Mouse (Mus musculus) embryo, embryonic 11.5 days (tissue): ENCODE data around the gene Ptges3.
"Not testable (repeated sequence)": the region's sequence is repeated elsewhere in the genome, so short reads cannot be mapped to it uniquely, and the experiment has no call there.

Experiments used
- DNase-seq: peaks from one replicate; pipeline ENCODE4 v3.0.0-alpha.2; 2012; ENCODE audit warnings: low read depth, low spot score

The Ptges3 gene

DNA sequence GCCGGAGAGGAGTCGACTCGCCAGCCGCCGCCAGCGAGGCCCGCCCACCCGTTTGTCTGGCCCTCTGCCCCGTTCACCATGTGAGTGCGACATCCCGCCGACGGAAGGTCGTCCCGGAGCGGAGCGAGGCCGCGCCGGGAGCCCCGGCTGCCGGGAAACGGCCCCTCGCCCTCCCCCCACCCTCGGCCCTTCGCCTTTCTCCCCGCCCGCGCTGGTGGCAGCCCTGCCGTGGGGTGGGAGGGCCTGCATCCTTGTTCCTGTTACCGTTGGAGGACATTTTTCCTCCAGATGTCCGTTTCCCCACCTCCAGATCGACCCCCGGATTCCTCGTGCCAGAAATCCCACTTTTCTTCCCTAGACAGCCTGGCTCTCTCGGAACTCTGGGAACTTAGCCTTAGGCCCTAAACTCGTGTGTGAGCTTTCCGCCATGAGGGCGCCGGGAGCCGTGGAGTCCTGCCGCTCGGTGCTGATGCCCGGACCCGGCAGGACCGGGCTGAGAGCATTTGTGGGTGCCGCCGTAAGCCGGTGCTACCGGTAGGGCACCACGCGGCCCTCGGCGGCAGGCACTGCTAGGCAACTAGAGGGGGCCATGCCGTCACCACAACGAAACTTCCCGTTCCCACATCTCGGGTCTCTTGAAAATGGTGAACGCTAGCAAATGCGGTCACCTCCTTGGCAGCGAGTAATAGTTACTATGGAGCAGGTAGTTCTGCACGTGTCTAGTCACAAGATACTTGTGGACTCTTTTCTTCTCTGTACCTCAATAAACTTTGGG is 640 bp downstream of the Ptges3 start:
- DNase-seq: no peak

DNA sequence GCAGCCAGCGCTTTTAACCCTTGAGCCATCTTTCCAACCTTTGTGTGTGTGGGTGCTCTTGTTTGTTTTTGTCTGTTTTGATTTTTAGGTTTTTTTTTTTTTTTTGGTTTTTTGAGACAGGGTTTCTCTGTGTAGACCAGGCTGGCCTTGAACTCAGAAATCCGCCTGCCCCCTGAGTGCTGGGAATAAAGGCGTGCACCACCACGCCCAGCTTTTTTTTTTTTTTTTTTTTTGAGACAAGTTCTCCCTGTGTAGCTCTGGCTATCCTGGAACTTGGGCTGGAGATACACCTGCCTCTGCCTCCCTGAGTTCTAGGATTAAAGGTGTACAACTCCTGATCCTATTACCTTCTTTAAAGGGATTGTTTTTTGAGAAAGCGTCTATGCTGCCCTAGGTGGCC is 2.4 kb downstream of the Ptges3 start:
- DNase-seq: no peak

DNA sequence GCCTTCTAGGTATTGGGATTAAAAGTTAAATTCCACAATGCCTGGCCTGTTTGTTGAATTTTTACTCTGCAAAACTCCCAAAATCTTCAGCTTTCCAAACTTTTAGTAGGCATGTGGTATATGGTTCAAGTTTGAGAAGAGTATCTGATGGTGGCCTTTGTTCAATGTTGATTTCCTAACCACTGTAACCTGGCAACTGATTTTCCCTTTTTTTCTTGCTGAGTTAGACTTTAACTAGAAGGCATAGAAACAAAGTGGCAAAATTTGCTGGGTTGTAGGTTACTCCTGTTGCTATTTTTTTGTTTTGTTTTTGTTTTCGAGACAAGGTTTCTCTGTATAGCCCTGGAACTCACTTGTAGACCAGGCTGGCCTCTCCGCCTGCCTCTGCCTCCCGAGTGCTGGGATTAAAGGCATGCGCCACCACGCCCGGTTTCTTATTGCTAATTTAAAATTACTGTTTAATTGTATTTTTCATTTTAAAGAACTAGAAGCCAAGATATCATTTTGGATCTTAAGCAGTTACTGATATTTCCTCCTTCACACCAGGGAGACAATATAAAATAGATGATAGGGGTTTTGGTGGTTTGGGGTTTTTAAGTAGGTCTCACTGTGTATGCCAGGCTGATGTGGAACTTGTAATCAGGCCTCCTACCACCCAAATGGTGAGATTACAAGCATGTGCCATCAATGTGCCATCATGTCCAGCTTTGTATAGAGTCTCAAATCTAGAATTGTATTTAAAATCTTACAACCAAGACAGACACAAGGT is 3.7 kb downstream of the Ptges3 start:
- no peak for DNase-seq

DNA sequence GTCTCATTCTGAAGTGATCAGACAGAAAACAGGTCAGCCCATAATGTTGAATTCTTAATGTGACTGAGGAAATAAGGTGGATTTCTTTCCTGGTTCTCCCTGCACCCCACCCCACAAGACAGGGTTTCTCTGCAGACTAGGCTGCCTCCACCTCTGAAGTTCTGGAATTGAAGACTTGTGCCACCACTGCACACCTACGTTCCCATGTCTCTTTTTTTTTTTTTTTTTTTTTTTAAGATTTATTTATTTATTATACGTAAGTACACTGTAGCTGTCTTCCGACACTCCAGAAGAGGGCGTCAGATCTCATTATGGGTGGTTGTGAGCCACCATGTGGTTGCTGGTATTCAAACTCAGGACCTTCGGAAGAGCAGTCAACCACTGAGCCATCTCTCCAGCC is 7.3 kb downstream of the Ptges3 start:
- DNase-seq: no peak

DNA sequence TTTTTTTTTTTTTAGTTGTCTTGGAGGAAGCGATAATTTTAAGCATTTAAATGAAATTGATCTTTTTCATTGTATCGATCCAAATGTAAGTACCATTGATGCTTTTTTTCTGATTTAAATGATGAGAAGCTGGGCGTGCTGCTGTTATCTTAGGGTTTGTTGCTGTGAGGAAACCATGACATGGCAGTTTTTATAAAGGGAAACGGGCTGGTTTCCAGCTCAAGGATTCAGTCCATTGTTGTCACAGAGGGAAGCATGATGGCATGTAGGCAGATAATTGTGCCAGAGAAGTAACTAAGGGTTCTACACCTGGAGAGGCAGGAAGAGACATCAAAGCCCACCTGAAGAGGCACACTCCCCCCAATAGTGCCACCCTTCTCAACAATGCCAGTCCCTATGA is 10.4 kb downstream of the Ptges3 start:
- DNase-seq: no peak

DNA sequence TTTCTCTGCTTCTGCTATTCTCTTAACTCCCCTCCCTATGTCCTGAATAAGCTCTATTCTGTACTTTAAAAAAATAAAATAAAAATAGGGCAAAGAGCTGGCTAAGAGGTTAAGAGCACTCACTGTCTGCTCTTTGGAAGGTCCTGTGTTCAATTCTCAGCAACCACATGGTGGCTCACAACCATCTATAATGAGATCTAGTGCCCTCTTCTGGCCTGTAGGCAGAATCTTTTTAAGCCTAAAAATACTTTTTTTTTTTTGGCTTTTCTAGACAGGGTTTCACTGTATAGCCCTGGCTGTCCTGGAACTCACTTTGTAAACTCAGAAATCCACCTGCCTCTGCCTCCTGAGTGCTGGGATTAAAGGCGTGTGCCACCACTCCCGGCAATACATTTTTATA is 11.7 kb downstream of the Ptges3 start:
- not testable (repeated sequence) for DNase-seq

DNA sequence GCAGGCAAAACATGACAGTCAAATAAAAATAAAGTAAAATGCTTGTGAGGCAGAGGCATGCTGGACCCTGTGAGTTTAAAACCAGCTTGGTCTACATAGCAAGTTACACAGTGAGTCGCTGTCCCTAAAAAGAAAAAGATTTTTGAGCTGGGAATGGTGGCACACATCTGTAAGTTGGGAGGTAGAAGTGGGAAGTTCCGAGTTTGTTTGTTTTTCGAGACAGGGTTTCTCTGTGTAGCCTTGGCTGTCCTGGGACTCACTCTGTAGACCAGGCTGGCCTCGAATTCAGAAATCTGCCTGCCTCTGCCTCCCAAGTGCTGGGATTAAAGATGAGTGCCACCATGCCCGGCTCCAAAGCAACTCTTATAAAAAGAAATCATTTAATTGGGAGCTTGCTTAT is 19.5 kb downstream of the Ptges3 start:
- not testable (repeated sequence) for DNase-seq

DNA sequence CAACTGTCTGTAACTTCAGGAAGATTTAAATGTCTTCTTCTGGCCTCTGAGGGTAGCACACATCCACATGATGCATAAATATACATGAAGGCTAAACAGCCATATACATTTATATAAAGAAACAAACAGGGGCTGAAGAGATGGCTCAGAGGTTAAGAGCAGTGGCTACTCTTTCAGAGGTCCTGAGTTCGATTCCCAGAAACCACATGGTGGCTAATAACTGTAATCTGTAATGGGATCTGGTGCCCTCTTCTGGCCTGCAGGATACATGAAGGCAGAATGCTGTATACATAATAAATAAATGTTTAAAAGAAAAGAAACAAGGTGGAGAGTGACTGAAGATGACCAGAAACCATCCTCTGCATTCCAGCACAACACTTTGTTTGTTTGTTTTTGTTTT is 21.7 kb downstream of the Ptges3 start:
- no peak for DNase-seq

DNA sequence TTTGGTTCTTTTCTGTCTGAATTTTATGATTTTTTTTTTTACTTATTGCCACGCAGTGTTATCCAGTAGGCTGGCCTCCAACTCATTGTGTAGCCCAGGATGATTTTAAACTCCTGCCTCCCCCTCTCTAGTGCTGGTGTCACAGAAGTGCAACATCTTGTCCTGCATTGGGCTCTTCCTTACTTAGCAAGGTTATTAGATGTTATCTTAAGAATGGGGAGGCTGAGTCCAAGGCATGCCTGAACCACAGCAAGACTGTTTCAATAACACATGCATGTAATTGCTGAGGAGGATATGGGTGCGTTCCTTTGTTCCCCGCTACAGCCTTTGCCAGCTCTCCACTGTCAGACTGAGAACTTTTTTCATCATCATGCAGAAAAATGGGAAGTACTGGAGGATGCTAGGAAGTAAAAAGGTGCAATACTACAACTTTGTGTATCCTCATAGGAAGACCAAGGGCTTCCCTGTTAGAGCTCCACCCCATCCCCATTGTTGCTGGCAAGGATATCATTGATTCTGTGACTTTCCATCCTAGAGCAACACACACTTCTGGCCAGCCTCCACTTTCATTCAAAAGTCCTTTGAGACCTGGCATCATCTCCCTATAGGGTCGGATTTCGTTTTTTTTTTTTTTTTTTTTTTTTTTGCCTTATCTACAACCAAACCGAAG is 23.2 kb downstream of the Ptges3 start:
- no peak for DNase-seq

DNA sequence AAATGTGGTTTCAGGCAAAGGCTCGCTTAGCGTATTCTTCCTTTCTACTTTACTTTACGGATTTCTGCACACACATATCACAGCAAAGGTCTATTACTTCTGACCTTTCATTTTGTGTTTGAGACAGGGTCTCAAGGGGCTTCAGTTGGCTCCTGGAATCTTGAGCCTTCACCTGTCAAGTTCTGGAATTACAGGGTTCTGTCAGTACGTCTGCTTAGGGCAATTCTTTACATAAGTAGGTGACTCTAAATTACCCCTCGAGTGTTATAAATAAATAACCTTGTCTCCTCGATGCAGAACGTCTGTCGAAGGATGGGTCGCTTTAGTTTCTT is 23.7 kb downstream of the Ptges3 start:
- no peak for DNase-seq

DNA sequence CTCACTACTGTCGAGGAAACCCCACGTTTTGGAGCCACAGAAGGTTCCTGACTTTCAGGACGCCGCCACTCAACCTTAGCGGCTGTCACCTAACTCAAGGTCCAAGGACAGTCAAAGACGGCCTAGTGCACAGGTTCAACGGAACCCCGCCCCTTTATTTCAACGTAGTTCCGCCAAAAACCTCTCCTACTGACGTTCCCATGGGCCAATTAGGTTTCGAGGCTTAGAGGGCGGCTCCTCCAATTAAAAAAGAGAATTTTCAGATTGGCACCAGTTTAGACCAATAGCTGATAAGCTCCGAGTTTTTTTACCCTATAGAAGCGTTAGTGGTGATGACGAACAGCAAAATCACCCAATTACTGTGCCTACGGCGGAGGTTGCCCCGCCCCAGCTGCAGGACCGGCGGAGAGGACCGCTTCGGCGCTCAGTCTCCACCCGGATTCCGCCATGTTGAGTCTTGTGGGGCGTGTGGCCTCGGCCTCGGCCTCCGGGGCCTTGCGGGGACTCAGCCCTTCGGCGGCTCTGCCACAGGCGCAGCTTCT is 24.2 kb downstream of the Ptges3 start, which contains the start of gene Atp5b:
TSS of gene Atp5b (plus strand) at position 394 of the 542 bp plus-strand sequence.
- peak; percentile 98 for DNase-seq

DNA sequence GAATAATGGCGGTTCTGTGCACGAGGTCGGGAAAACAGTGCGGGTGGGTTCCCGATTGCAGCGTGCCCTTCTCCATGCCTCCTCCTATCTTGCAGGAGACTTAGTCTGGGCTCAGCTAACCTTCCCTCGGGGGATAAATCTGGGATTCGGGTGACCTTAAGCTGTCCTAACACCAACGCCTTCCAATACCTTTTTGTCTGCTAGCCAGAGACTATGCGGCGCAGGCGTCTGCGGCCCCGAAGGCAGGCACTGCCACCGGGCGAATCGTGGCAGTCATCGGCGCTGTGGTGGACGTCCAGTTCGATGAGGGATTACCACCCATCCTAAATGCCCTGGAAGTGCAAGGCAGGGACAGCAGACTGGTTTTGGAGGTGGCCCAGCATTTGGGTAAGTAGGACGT is 24.9 kb downstream of the Ptges3 start:
- DNase-seq: no peak

DNA sequence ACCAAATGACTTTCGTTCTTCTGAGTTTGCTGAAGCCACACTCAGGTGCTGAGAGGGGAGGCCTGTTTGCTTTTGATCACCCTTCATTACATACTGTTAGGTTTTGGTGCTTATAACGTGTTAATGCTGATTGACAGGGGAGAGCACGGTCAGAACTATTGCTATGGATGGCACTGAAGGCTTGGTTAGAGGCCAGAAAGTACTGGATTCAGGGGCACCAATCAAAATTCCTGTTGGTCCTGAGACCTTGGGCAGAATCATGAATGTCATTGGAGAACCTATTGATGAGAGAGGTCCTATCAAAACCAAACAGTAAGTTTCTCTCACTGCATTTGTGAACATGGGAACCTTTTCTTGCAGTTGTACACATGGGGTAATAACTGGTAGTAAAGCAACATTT is 25.4 kb downstream of the Ptges3 start:
- DNase-seq: no peak

DNA sequence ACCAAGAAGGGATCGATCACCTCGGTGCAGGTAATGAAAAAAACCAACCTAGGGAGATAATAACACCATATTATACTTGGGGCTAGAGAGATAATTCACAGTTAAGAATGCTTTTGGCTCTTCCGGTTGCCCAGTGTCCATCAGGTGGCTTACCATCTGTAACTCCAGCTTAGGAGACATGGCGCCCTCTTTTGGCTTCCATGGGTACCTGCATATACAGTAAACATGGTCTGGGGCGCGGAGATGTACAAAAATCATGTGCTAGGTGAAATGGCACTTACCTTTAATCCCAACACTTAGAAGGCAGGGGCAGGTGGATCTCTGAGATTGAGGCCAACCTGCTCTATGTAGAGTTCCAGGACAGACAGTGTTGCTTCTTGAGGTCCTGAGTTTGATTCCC is 27.6 kb downstream of the Ptges3 start:
- DNase-seq: no peak

DNA sequence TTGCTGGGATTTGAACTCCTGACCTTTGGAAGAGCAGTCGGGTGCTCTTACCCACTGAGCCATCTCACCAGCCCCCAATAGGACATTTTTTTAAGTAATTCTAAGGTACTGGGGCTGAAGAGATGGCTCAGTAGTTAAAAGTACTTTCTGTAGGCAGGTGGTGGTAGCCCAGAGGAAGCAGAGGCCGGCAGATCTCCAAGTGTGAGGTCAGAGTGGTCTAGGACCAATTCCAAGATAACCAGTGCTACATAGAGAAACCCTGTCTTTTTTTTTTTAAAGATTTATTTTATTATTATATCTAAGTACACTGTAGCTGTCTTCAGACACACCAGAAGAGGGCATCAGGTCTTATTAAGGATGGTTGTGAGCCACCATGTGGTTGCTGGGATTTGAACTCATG is 28.5 kb downstream of the Ptges3 start:
- not testable (repeated sequence) for DNase-seq

DNA sequence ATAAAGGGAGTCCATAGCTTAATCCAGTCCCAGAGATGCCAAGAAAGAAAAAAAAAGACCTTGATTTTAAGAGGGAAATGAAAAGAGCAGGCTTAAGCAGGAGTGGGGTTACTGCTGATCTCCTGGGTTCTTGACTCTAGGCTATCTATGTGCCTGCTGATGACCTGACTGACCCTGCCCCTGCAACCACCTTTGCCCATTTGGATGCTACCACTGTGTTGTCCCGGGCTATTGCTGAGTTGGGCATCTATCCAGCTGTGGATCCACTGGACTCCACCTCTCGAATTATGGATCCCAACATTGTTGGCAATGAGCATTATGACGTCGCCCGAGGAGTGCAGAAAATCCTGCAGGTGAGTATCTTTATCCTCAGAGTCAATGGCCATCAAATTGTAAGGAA is 29.4 kb downstream of the Ptges3 start:
- DNase-seq: no peak

DNA sequence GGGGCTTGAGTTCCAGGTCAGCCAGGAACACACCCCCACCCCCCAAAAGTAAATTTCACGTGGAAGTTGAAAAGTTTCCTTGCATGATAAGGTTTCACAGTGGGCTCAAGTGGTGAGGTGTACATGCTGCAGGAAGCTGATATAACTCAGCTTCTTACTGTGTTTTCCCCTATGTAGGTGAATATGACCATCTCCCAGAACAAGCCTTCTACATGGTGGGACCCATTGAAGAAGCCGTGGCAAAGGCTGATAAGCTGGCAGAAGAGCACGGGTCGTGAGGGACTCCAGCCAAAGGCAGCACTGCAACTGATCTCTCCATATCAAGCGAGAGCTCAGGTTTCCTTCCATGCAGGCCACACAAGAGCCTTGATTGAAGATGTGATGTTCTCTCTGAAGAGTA is 31.1 kb downstream of the Ptges3 start:
- no peak for DNase-seq

DNA sequence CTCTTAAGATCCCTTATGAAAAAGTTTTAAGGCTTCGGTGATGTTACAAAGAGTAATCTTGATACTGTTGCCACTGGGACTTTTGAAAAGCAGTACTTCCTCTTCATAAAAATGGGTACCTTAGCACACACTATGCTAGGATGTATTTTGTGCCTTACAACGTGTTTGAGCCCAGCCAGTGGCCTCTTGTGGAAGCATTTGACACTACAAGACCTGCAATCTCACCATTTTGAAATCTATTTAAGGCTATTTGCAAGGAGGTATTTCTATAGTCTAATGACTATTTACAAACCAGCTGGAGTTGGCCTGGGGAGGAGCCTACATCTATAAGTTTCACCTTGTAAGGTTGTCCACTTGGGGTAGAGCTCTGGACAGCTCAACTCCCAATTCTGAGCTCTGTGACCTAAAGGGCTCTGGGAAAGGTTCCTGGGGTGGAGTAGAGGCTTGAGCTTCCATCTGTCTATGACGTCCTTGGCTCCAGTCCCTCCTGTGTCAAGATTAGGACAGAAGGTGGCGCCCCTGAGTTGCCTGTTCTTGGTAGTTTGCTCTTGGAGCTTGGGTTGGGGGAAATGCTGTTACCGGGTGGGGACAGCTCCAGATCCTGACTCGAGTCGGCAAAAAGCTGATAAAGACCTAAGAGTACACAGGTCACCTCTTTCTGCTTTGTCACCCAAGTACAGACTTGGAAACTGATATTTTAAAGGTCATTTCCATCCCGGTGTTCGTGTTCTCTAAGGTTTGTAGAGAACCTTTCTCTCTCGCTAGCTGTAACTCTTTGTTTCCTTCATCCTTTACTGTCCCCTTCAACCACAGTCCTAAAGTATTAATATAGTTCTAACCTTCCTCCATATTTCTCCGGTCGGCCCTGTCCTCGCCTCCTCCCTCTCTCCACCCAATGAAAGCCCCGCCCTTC is 32.2 kb downstream of the Ptges3 start:
- DNase-seq: peak; percentile 86

DNA sequence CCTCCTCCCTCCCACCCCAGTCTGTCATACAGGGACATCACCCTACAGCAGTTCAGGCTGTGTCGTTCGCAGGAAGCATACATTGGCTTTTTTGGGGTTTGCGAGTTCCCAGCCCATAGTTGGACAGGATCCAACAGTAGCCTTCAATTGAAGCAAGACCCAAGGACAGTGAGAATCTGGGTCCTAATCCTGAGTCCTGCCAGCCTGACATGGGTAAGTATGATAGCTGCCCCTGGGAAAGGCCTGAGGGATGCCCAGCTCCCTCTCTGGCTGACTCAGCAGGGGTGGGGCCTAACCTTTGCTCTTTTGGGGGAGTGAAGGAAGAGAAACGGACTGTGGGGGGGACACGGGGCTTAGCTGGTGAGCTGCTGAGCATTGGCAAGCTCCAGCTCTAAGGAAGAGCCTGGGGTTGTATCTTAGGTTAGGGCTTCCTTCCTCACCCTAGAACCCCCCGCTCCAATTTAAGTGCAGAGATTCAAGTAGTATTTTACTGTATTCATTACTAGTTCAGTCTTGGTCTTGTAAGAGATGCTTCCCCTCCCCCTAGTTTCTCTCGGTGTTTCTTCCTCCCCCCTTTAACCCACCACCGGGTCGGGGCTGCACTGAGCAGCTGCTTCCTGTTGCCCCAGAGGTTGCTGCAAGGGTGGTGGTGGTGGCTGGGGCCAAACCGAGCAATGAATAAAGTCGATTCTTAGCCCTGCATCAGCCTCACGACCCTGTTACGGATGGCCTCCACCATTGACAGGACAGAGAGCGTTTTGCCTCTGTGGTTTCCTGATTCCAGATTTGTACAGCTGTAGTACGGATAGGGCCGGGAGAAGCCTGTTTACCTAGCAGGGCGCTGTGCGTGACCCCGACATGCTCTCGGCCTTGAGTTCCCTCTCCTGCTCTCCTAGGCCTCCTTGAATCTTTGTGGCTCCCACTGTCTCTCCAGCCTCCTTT is 33.1 kb downstream of the Ptges3 start, which contains the start of gene Baz2a:
TSS of gene Baz2a (plus strand) at position 14 of the 942 bp plus-strand sequence.
- no peak for DNase-seq
